ENCODE assay signal across 23 mouse cellular contexts in the genomic region with DNA sequence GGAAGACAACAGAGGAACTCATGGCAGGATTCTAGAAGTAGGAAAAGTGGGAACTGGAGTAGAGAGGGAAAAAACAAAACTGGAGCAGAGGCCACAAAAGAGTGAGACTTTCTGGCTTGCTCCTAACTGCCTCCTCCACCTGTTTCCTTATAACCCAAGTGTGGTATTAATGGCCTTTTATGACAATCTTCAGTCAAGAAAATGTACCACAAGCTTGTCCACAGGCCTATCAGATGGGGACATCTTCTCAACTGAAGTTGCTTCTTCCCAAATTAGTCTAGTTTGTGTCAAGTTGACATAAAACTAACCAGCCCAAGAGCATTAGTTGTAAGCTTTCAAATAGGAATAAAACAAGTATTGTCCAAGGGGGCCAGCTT. TPM values are rescaled to one million over a fixed set of nuclear protein-coding genes. Genes with fewer than 3 reads are reported as not detected.
DNase-seq lines count a peak whose midpoint lies in the region; ATAC-seq and TF ChIP-seq lines count a peak whose summit lies in the region.
"Had no signal": no experiment of that assay in that cellular context is flagged by ENCODE, and none has a peak within 500 bp of the region (broad histone marks: within the 10 kb centered on the region; RNA-seq: fewer than 3 reads in every experiment).

No protein-coding gene starts in this region.

- DNase-seq in heart, adult 11 months: peak; percentile 27
- DNase-seq in heart, postnatal 36 days: no peak
- DNase-seq in liver, embryonic 13.5 days: no peak
- no peak for DNase-seq in liver, postnatal 0 days
- no peak for DNase-seq in lung, adult 18-20 months
- no peak for DNase-seq in left cerebral cortex, adult 11 months (ENCODE audit: low spot score)
- DNase-seq: adrenal gland, adult 2 months; adrenal gland, postnatal 25 days; cerebellum, adult 11-12 months; cerebellum, adult 8-10 months; cerebellum, postnatal 14 days; forebrain, postnatal 0 days; gastrocnemius, postnatal 10 days; gastrocnemius, postnatal 36 days had no signal

- no peak overlapping the region for H3K9ac ChIP-seq in liver, embryonic 13.5 days
- no peak overlapping the region for H3K9ac ChIP-seq in liver, postnatal 0 days (replicated peaks)
- no peak overlapping the region for H3K9ac ChIP-seq in ES-Bruce4 (ENCODE audit: low read depth, poor library complexity, severe bottlenecking)
- H3K9ac ChIP-seq: embryonic facial prominence, embryonic 12.5 days; embryonic facial prominence, embryonic 15.5 days; forebrain, postnatal 0 days; hindbrain, embryonic 15.5 days had no signal

- no peak for TF ChIP-seq POLR2A in ES-Bruce4 (IDR thresholded peaks at IDR 0.05; ENCODE audit: insufficient read depth, low read length)

- TF ChIP-seq EP300 in liver, postnatal 0 days (IDR thresholded peaks at IDR 0.05; ENCODE audit: low read depth): no peak
- TF ChIP-seq EP300 in ES-Bruce4 (IDR thresholded peaks at IDR 0.05; ENCODE audit: insufficient read depth, low read depth, low read length): no peak

- H3K9me3 ChIP-seq in liver, embryonic 13.5 days (replicated peaks): 0 out of 2 replicates have a peak, but pooled peaks cover 7% of the 10 kb centered on the region
- no peaks in the 10 kb centered on the region for H3K9me3 ChIP-seq in liver, postnatal 0 days (ENCODE audit: low read length)
- no peaks in the 10 kb centered on the region for H3K9me3 ChIP-seq in ES-Bruce4 (replicated peaks; ENCODE audit: control insufficient read depth, insufficient read depth, low read length, poor library complexity, severe bottlenecking)
- H3K9me3 ChIP-seq: embryonic facial prominence, embryonic 12.5 days; embryonic facial prominence, embryonic 15.5 days; hindbrain, embryonic 15.5 days had no signal

- no peak for TF ChIP-seq CTCF in liver, postnatal 0 days (IDR thresholded peaks at IDR 0.05; ENCODE audit: low read depth)
- TF ChIP-seq CTCF in ES-Bruce4 (IDR thresholded peaks at IDR 0.05; ENCODE audit: low read depth, low read length): no peak

- H3K4me2 ChIP-seq in liver, embryonic 13.5 days: no peak overlapping the region
- no peak overlapping the region for H3K4me2 ChIP-seq in liver, postnatal 0 days (ENCODE audit: low read depth, low read length)
- H3K4me2 ChIP-seq: embryonic facial prominence, embryonic 12.5 days; embryonic facial prominence, embryonic 15.5 days; heart, embryonic 11.5 days; hindbrain, embryonic 15.5 days had no signal

- 0 out of 2 replicates have a peak overlapping the region, but pooled peaks have one; percentile 35 for H3K27ac ChIP-seq in liver, embryonic 13.5 days
- H3K27ac ChIP-seq in liver, postnatal 0 days (ENCODE audit: low read depth): no peak overlapping the region
- H3K27ac ChIP-seq in ES-Bruce4 (ENCODE audit: insufficient read depth, low read length): 0 out of 2 replicates have a peak overlapping the region, but pooled peaks have one; percentile 51
- H3K27ac ChIP-seq: embryonic facial prominence, embryonic 12.5 days; embryonic facial prominence, embryonic 15.5 days; hindbrain, embryonic 15.5 days had no signal

- intact Hi-C loops in heart, postnatal 36 days (cut with DNase I): no loop called here

- no peaks in the 10 kb centered on the region; the same call in 1 of the 2 replicates for H3K36me3 ChIP-seq in liver, embryonic 13.5 days
- no peaks in the 10 kb centered on the region for H3K36me3 ChIP-seq in liver, postnatal 0 days (replicated peaks; ENCODE audit: insufficient read depth, low read length)
- no peaks in the 10 kb centered on the region for H3K36me3 ChIP-seq in ES-Bruce4 (ENCODE audit: control insufficient read depth, insufficient read depth, low read length, poor library complexity, severe bottlenecking)
- H3K36me3 ChIP-seq: embryonic facial prominence, embryonic 12.5 days; embryonic facial prominence, embryonic 15.5 days; hindbrain, embryonic 15.5 days had no signal

- peaks cover 57% of the 10 kb centered on the region for H3K4me1 ChIP-seq in liver, embryonic 13.5 days (replicated peaks)
- H3K4me1 ChIP-seq in liver, postnatal 0 days (ENCODE audit: insufficient read depth): peaks cover 14% of the 10 kb centered on the region
- H3K4me1 ChIP-seq in ES-Bruce4 (ENCODE audit: control insufficient read depth, insufficient read depth, low read length): peaks cover 4% of the 10 kb centered on the region
- H3K4me1 ChIP-seq: embryonic facial prominence, embryonic 15.5 days; hindbrain, embryonic 15.5 days had no signal

- H3K4me3 ChIP-seq in liver, embryonic 13.5 days (replicated peaks): no peak overlapping the region
- H3K4me3 ChIP-seq in liver, postnatal 0 days (ENCODE audit: low read depth, low read length): no peak overlapping the region
- no peak overlapping the region for H3K4me3 ChIP-seq in ES-Bruce4 (ENCODE audit: low read depth, low read length)
- H3K4me3 ChIP-seq: embryonic facial prominence, embryonic 12.5 days; embryonic facial prominence, embryonic 15.5 days; hindbrain, embryonic 15.5 days had no signal

- ATAC-seq in liver, embryonic 13.5 days (ENCODE audit: low read depth): no peak
- no peak for ATAC-seq in liver, postnatal 0 days
- peak; percentile 74 for ATAC-seq in common myeloid progenitor, adult 5-6 weeks (replicated peaks; ENCODE audit: low read depth, poor library complexity, severe bottlenecking)
- ATAC-seq: CD4-positive, CD25-positive, alpha-beta regulatory T cell, adult 4 months; forebrain, embryonic 14.5 days; forebrain, postnatal 0 days; intestine, postnatal 0 days had no signal

- no peaks in the 10 kb centered on the region for H3K27me3 ChIP-seq in liver, embryonic 13.5 days
- no peaks in the 10 kb centered on the region for H3K27me3 ChIP-seq in liver, postnatal 0 days (ENCODE audit: insufficient read depth, low read length)
- no peaks in the 10 kb centered on the region for H3K27me3 ChIP-seq in ES-Bruce4 (ENCODE audit: control insufficient read depth, insufficient read depth, low read length, poor library complexity, severe bottlenecking)
- H3K27me3 ChIP-seq: embryonic facial prominence, embryonic 12.5 days; embryonic facial prominence, embryonic 15.5 days; hindbrain, embryonic 15.5 days had no signal

RNA-seq across cellular contexts. Expression of gene Bmp2k, which starts 27.0 kb away (rescaled TPM):
- total RNA-seq in heart, postnatal 36 days (2021): 1 to 10 TPM; 8.9 to 9.1 TPM
- polyA plus RNA-seq in liver, embryonic 13.5 days (2015; fragmentation: Nextera tagmentation; extraction: Ambion mirVana): 34.7 and 39.3 TPM in 2 replicates
- polyA plus RNA-seq in liver, postnatal 0 days (2015; fragmentation: Nextera tagmentation; extraction: Ambion mirVana): 13.6 and 15.2 TPM in 2 replicates
- polyA plus RNA-seq in ES-Bruce4 (2011; ENCODE audit: insufficient read depth, insufficient read length, low read depth, missing spikeins): 8.4 and 10.3 TPM in 2 replicates
- 24.6 and 29.1 TPM in 2 replicates for total RNA-seq in common myeloid progenitor, adult 5-6 weeks (2017)
